Mouse (Mus musculus): Measurements from ENCODE around the gene Celf1. TPM values are rescaled to one million over a fixed set of nuclear protein-coding genes. Genes with fewer than 3 reads are reported as not detected.
"Not testable (repeated sequence)": the region's sequence is repeated elsewhere in the genome, so short reads cannot be mapped to it uniquely, and the experiment has no call there.

Gene Celf1
- polyA plus RNA-seq (2012; rRNA removed) = 70.3 and 73.1 TPM in 2 replicates
- 51.5 and 52.2 TPM in 2 replicates for polyA plus RNA-seq (2014; fragmentation: Nextera tagmentation; extraction: Ambion mirVana)

- 0 out of 2 replicates have a peak, but pooled peaks have one; percentile 32 for TF ChIP-seq POLR2A (IDR thresholded peaks at IDR 0.05; ENCODE audit: borderline replicate concordance, extremely low read depth, insufficient read depth, insufficient read length)
- DNase-seq (ENCODE audit: low spot score) (peak; percentile 86), ATAC-seq (ENCODE audit: low FRiP score, low read depth) (peak; percentile 94)
- peak within 1 kb of the TSS; percentile 99 for H3K4me3 ChIP-seq (replicated peaks; ENCODE audit: low read length)
- peak within 1 kb of the TSS; percentile 93 for H3K27ac ChIP-seq (replicated peaks; ENCODE audit: low read depth, low read length)
- WGBS = under 1% methylated on average over 61 of the region's 113 CpGs
- no peaks in the 10 kb centered on the region for H3K36me3 ChIP-seq (ENCODE audit: control insufficient read depth, insufficient read depth, low read length)
- H3K27me3 ChIP-seq (ENCODE audit: control insufficient read depth, insufficient read depth, low read length) = no peaks in the 10 kb centered on the region
- no peaks in the 10 kb centered on the region for H3K9me3 ChIP-seq (ENCODE audit: control insufficient read depth, low read length)
- peak within 1 kb of the TSS; percentile 71 for H3K4me2 ChIP-seq (replicated peaks; ENCODE audit: low read depth, low read length, severe bottlenecking)
- H3K9ac ChIP-seq (ENCODE audit: low read depth, low read length, severe bottlenecking) = peak within 1 kb of the TSS; percentile 93
- H3K4me1 ChIP-seq (ENCODE audit: control insufficient read depth, insufficient read depth, low read length) = peaks cover 13% of the 10 kb centered on the region
Measured at GRCm38 (mm10) chr2:90940233-90941229, at the start of gene Celf1. Gene Celf1, plus strand, starts transcription at chr2:90940382.

- H3K4me1 ChIP-seq (ENCODE audit: control insufficient read depth, insufficient read depth, low read length) = peaks cover 8% of the 10 kb centered on the region; the same call in 1 of the 2 replicates
- TF ChIP-seq POLR2A (IDR thresholded peaks at IDR 0.05; ENCODE audit: borderline replicate concordance, extremely low read depth, insufficient read depth, insufficient read length) = no peak
- peaks cover 59% of the 10 kb centered on the region for H3K36me3 ChIP-seq (ENCODE audit: control insufficient read depth, insufficient read depth, low read length)
- no peak overlapping the region for H3K27ac ChIP-seq (replicated peaks; ENCODE audit: low read depth, low read length)
- DNase-seq (ENCODE audit: low spot score) = no peak
- no peak overlapping the region for H3K9ac ChIP-seq (ENCODE audit: low read depth, low read length, severe bottlenecking)
- H3K4me3 ChIP-seq (replicated peaks; ENCODE audit: low read length) = no peak overlapping the region
- no peaks in the 10 kb centered on the region for H3K9me3 ChIP-seq (ENCODE audit: control insufficient read depth, low read length)
- no peak for ATAC-seq (ENCODE audit: low FRiP score, low read depth)
- peaks cover 4% of the 10 kb centered on the region; the same call in 1 of the 2 replicates for H3K27me3 ChIP-seq (ENCODE audit: control insufficient read depth, insufficient read depth, low read length)
- no peak overlapping the region for H3K4me2 ChIP-seq (replicated peaks; ENCODE audit: low read depth, low read length, severe bottlenecking)
- WGBS = 89% methylated on average over 6 of the region's 6 CpGs
Measured at GRCm38 (mm10) chr2:90893673-90894298, 46.4 kb upstream of the Celf1 start.

- H3K4me2 ChIP-seq (replicated peaks; ENCODE audit: low read depth, low read length, severe bottlenecking); H3K4me1 ChIP-seq (ENCODE audit: control insufficient read depth, insufficient read depth, low read length); H3K27me3 ChIP-seq (ENCODE audit: control insufficient read depth, insufficient read depth, low read length); H3K4me3 ChIP-seq (replicated peaks; ENCODE audit: low read length); DNase-seq (ENCODE audit: low spot score); ATAC-seq (ENCODE audit: low FRiP score, low read depth); H3K27ac ChIP-seq (replicated peaks; ENCODE audit: low read depth, low read length); H3K9me3 ChIP-seq (ENCODE audit: control insufficient read depth, low read length); H3K9ac ChIP-seq (ENCODE audit: low read depth, low read length, severe bottlenecking): not testable (repeated sequence)
- peaks cover 62% of the 10 kb centered on the region for H3K36me3 ChIP-seq (ENCODE audit: control insufficient read depth, insufficient read depth, low read length)
- whole genome bisulfite sequencing = 92% methylated on average over 3 of the region's 3 CpGs
Measured at GRCm38 (mm10) chr2:90894299-90894677, 45.9 kb upstream of the Celf1 start.

- DNase-seq (ENCODE audit: low spot score) (no peak), ATAC-seq (ENCODE audit: low FRiP score, low read depth) (no peak)
- no peak overlapping the region for H3K27ac ChIP-seq (replicated peaks; ENCODE audit: low read depth, low read length)
- peaks cover 55% of the 10 kb centered on the region for H3K36me3 ChIP-seq (ENCODE audit: control insufficient read depth, insufficient read depth, low read length)
- peaks cover 13% of the 10 kb centered on the region for H3K4me1 ChIP-seq (ENCODE audit: control insufficient read depth, insufficient read depth, low read length)
- peak overlapping the region; percentile 51 for H3K4me2 ChIP-seq (replicated peaks; ENCODE audit: low read depth, low read length, severe bottlenecking)
- H3K9ac ChIP-seq (ENCODE audit: low read depth, low read length, severe bottlenecking) = peak overlapping the region; percentile 87; the same call in 1 of the 2 replicates
- WGBS = 81% methylated on average over 2 of the region's 2 CpGs
- H3K9me3 ChIP-seq (ENCODE audit: control insufficient read depth, low read length) = no peaks in the 10 kb centered on the region
- peak overlapping the region; percentile 70 for H3K4me3 ChIP-seq (replicated peaks; ENCODE audit: low read length)
- TF ChIP-seq POLR2A (IDR thresholded peaks at IDR 0.05; ENCODE audit: borderline replicate concordance, extremely low read depth, insufficient read depth, insufficient read length) = no peak
- no peaks in the 10 kb centered on the region for H3K27me3 ChIP-seq (ENCODE audit: control insufficient read depth, insufficient read depth, low read length)
Measured at GRCm38 (mm10) chr2:90903398-90903797, 36.8 kb upstream of the Celf1 start.

All from limb, embryonic 14.5 days (tissue).